Mouse (Mus musculus): ENCODE results near the gene Col4a3. TPM values are rescaled to one million over a fixed set of nuclear protein-coding genes. Genes with fewer than 3 reads are reported as not detected.

Col4a3 gene
- total and polyA plus RNA-seq, 2 experiments: 0.28 to 1.2 TPM

GRCm38 (mm10) chr1:82725875-82726185 is 139.1 kb downstream of the Col4a3 start:
- Histone ChIP-seq H3K36me3 (ENCODE audit: control insufficient read depth, insufficient read depth, low read length) (peaks cover 24% of the 10 kb centered on the region), H3K79me2 (ENCODE audit: control insufficient read depth, insufficient read depth, low read length) (peaks cover 6% of the 10 kb centered on the region; the same call in 1 of the 2 replicates), H3K9ac (ENCODE audit: low read depth, low read length) (no peak overlapping the region), H3K4me3 (ENCODE audit: insufficient read depth, low read depth, low read length) (no peak overlapping the region), H3K27ac (replicated peaks; ENCODE audit: insufficient read depth, low read depth, low read length) (no peak overlapping the region), H3K27me3 (ENCODE audit: control insufficient read depth, insufficient read depth, low read length) (no peaks in the 10 kb centered on the region), H3K4me1 (ENCODE audit: control insufficient read depth, insufficient read depth, low read length) (peaks cover 3% of the 10 kb centered on the region; the same call in 1 of the 2 replicates)
- no peak for DNase-seq (ENCODE audit: extremely low read depth, low read depth, low spot score)
- WGBS: 63% methylated on average over 4 of the region's 4 CpGs
- TF ChIP-seq CTCF (IDR thresholded peaks at IDR 0.05; ENCODE audit: low read depth, low read length): no peak
- TF ChIP-seq POLR2A (IDR thresholded peaks at IDR 0.05; ENCODE audit: extremely low read depth, insufficient read depth, low read length): no peak

DNA sequence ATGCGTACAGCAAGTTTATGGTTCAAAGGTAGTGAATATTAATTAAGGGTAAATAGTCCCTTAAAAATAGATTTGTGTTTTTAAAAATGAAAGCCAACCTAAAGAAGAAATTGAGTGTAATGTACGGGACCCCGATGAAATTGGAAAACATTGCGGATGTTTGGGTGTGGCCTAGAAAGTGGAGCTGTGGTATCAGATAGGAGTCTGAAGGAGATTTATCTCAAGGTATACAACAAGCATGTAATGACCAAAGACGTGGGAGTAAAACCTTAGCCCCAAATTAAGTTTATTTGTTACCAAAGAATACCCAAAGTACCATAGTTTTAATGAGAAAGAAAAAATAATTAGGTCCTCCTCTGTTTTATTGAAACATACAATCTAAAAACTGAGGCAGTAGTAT is 139.8 kb downstream of the Col4a3 start:
- Histone ChIP-seq H3K27me3 (ENCODE audit: control insufficient read depth, insufficient read depth, low read length) (no peaks in the 10 kb centered on the region), H3K9ac (ENCODE audit: low read depth, low read length) (no peak overlapping the region), H3K36me3 (ENCODE audit: control insufficient read depth, insufficient read depth, low read length) (peaks cover 30% of the 10 kb centered on the region), H3K79me2 (ENCODE audit: control insufficient read depth, insufficient read depth, low read length) (peaks cover 6% of the 10 kb centered on the region; the same call in 1 of the 2 replicates), H3K27ac (replicated peaks; ENCODE audit: insufficient read depth, low read depth, low read length) (no peak overlapping the region), H3K4me3 (ENCODE audit: insufficient read depth, low read depth, low read length) (no peak overlapping the region), H3K4me1 (ENCODE audit: control insufficient read depth, insufficient read depth, low read length) (peaks cover 3% of the 10 kb centered on the region; the same call in 1 of the 2 replicates)
- 89% methylated on average over 5 of the region's 5 CpGs for WGBS
- TF ChIP-seq CTCF (IDR thresholded peaks at IDR 0.05; ENCODE audit: low read depth, low read length) (no peak), POLR2A (IDR thresholded peaks at IDR 0.05; ENCODE audit: extremely low read depth, insufficient read depth, low read length) (no peak)
- DNase-seq (ENCODE audit: extremely low read depth, low read depth, low spot score): no peak

GRCm38 (mm10) chr1:82733357-82733756 is 146.6 kb downstream of the Col4a3 start:
- DNase-seq (ENCODE audit: extremely low read depth, low read depth, low spot score): no peak
- 100% methylated on average over 1 of the region's 1 CpGs for WGBS
- Histone ChIP-seq H3K4me1 (ENCODE audit: control insufficient read depth, insufficient read depth, low read length) (no peaks in the 10 kb centered on the region), H3K27ac (replicated peaks; ENCODE audit: insufficient read depth, low read depth, low read length) (no peak overlapping the region), H3K9ac (ENCODE audit: low read depth, low read length) (no peak overlapping the region), H3K4me3 (ENCODE audit: insufficient read depth, low read depth, low read length) (no peak overlapping the region), H3K36me3 (ENCODE audit: control insufficient read depth, insufficient read depth, low read length) (peaks cover 72% of the 10 kb centered on the region), H3K79me2 (ENCODE audit: control insufficient read depth, insufficient read depth, low read length) (peaks cover 3% of the 10 kb centered on the region; the same call in 1 of the 2 replicates), H3K27me3 (ENCODE audit: control insufficient read depth, insufficient read depth, low read length) (no peaks in the 10 kb centered on the region)
- TF ChIP-seq POLR2A (IDR thresholded peaks at IDR 0.05; ENCODE audit: extremely low read depth, insufficient read depth, low read length) (no peak), CTCF (IDR thresholded peaks at IDR 0.05; ENCODE audit: low read depth, low read length) (no peak)

DNA sequence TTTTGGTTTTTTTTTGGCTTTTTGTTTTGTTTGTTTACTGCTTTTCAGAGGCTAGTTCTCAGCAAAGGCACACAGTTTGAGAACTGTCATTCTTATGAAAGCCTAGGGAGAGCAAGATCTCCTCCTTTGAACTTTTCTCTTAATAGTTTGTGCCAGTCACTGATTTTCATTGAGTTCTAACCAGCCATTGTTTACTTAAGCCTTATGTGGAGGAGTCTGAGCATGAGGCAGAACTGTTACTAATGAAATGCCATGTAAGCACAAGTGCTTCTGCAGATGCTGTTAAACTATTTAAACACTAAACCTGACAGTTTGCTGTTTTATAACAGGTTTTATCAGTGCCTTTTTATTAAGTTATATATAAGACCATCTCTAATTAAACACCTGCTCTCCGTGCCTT is 151.3 kb downstream of the Col4a3 start:
- 76% methylated on average over 1 of the region's 1 CpGs for WGBS
- H3K36me3 ChIP-seq (ENCODE audit: control insufficient read depth, insufficient read depth, low read length): peaks cover 59% of the 10 kb centered on the region
- TF ChIP-seq CTCF (IDR thresholded peaks at IDR 0.05; ENCODE audit: low read depth, low read length) (no peak), POLR2A (IDR thresholded peaks at IDR 0.05; ENCODE audit: extremely low read depth, insufficient read depth, low read length) (no peak)

GRCm38 (mm10) chr1:82741539-82741938 is 154.8 kb downstream of the Col4a3 start:
- no peak for DNase-seq (ENCODE audit: extremely low read depth, low read depth, low spot score)
- no peaks in the 10 kb centered on the region for H3K27me3 ChIP-seq (ENCODE audit: control insufficient read depth, insufficient read depth, low read length)
- 91% methylated on average over 7 of the region's 7 CpGs for WGBS
- H3K79me2 ChIP-seq (ENCODE audit: control insufficient read depth, insufficient read depth, low read length): peaks cover 2% of the 10 kb centered on the region; the same call in 1 of the 2 replicates
- H3K4me3 ChIP-seq (ENCODE audit: insufficient read depth, low read depth, low read length): no peak overlapping the region
- H3K9ac ChIP-seq (ENCODE audit: low read depth, low read length): no peak overlapping the region
- no peaks in the 10 kb centered on the region for H3K4me1 ChIP-seq (ENCODE audit: control insufficient read depth, insufficient read depth, low read length)
- H3K27ac ChIP-seq (replicated peaks; ENCODE audit: insufficient read depth, low read depth, low read length): no peak overlapping the region
- TF ChIP-seq CTCF (IDR thresholded peaks at IDR 0.05; ENCODE audit: low read depth, low read length) (no peak), POLR2A (IDR thresholded peaks at IDR 0.05; ENCODE audit: extremely low read depth, insufficient read depth, low read length) (no peak)
- peaks cover 39% of the 10 kb centered on the region for H3K36me3 ChIP-seq (ENCODE audit: control insufficient read depth, insufficient read depth, low read length)

More for the DNA sequence above, 151.3 kb downstream of the Col4a3 start:
- no peaks in the 10 kb centered on the region for H3K4me1 ChIP-seq (ENCODE audit: control insufficient read depth, insufficient read depth, low read length)
- no peak overlapping the region for H3K4me3 ChIP-seq (ENCODE audit: insufficient read depth, low read depth, low read length)
- no peaks in the 10 kb centered on the region for H3K27me3 ChIP-seq (ENCODE audit: control insufficient read depth, insufficient read depth, low read length)
- no peak overlapping the region for H3K9ac ChIP-seq (ENCODE audit: low read depth, low read length)
- DNase-seq (ENCODE audit: extremely low read depth, low read depth, low spot score): peak; percentile 10
- peaks cover 5% of the 10 kb centered on the region; the same call in 1 of the 2 replicates for H3K79me2 ChIP-seq (ENCODE audit: control insufficient read depth, insufficient read depth, low read length)
- no peak overlapping the region for H3K27ac ChIP-seq (replicated peaks; ENCODE audit: insufficient read depth, low read depth, low read length)

GRCm38 (mm10) chr1:82743962-82744361 is 157.2 kb downstream of the Col4a3 start:
- Histone ChIP-seq H3K4me3 (ENCODE audit: insufficient read depth, low read depth, low read length) (no peak overlapping the region), H3K36me3 (ENCODE audit: control insufficient read depth, insufficient read depth, low read length) (peaks cover 32% of the 10 kb centered on the region), H3K9ac (ENCODE audit: low read depth, low read length) (no peak overlapping the region), H3K27me3 (ENCODE audit: control insufficient read depth, insufficient read depth, low read length) (no peaks in the 10 kb centered on the region), H3K27ac (replicated peaks; ENCODE audit: insufficient read depth, low read depth, low read length) (no peak overlapping the region), H3K4me1 (ENCODE audit: control insufficient read depth, insufficient read depth, low read length) (no peaks in the 10 kb centered on the region), H3K79me2 (ENCODE audit: control insufficient read depth, insufficient read depth, low read length) (peaks cover 2% of the 10 kb centered on the region; the same call in 1 of the 2 replicates)
- no peak for TF ChIP-seq POLR2A (IDR thresholded peaks at IDR 0.05; ENCODE audit: extremely low read depth, insufficient read depth, low read length)
- 90% methylated on average over 3 of the region's 3 CpGs for WGBS
- no peak for DNase-seq (ENCODE audit: extremely low read depth, low read depth, low spot score)
